Mouse (Mus musculus) cerebellum, postnatal 14 days (tissue): ENCODE results near the gene Tnfsf4.

ENCODE experiments used
- DNase-seq, 2 experiments: peaks; one replicate each; pipeline ENCODE4 v3.0.0; 2021; ENCODE audit warnings: mixed read lengths in 2 of 2

The Tnfsf4 gene

DNA sequence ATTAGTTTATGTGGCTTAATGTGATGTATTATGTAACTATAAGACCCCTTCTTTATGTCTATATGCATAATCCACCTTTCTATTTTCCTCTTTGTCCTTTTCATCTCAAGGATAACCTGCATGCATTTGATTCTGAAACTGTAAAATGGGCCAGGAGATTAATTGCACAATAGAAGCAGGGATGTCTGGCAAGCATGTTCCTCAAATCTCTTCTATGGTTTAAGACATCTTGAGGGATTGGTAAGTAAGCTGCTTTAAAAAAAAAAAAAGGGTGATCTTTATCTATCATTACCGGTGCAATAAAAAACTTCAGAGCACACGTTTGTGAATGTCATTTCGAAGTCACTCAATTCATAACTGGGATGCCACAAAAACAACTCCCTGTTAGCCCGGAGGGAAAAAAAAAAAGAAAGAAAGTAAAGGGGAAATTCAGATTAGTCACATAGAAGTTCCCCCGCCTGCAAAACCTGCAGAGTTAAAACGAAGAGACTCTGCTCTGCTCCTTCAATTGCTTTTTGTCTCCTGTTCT is at the start of gene Tnfsf4:
Gene Tnfsf4 (plus strand): TSS at position 479 of the 529 bp plus-strand sequence.
- DNase-seq = no peak

DNA sequence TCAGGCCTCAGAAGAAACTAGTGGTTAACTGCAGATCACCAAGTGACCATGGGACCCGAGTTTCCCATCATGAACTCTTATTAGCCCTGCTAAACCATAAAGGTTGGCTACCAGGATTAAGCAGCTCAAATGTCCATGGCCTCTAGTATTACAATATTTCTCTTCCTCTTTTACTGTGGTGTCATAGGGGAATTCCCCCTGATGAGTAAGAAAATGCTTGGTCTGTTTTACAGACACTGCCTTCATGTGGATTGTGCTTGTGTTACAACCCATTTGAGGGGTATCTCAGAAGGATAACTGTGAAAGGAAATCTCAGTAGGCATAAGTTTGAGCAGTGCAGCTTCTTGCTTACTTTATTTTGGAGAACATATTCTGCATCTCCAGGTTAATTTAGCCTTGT is 44.2 kb upstream of the Tnfsf4 start:
- DNase-seq = no peak

DNA sequence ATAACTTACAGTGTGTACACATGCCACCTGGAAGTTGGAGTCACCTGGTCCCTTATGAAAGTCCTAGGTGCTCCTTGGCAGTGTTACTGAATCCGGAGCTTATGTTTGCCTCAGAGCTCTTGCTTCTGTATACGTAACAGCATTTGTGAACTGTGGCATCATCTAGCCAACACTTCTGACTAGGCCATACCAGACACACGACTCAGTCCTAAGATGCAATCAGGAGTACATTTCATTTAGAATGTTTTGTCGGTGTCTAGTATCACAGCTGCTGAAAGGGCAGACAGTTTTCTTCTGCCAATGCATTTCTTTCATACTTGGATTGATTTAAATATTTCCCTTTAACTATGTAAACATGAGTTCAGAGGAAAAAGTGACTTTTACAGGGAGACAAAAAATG is 30.2 kb upstream of the Tnfsf4 start:
- DNase-seq = no peak

DNA sequence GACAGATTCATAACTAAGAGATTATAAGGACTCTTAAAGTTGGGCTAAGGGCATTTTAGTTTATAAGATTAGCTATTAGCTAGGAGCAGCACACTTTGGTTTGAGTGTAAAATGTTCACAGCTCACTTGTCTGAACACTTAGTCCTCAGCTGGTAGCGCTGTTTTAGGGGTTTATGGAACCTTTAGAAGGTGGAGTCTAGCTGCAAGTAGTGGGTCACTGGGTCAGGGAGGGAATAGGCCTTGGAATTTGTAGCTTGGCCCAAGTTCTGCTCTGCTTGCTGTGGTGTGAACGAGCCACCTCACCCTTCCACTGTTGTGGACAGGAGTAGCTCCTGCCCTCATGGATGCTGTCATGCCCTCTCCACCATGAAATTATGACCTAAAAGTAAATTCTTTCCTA is 23.3 kb upstream of the Tnfsf4 start:
- DNase-seq = no peak

DNA sequence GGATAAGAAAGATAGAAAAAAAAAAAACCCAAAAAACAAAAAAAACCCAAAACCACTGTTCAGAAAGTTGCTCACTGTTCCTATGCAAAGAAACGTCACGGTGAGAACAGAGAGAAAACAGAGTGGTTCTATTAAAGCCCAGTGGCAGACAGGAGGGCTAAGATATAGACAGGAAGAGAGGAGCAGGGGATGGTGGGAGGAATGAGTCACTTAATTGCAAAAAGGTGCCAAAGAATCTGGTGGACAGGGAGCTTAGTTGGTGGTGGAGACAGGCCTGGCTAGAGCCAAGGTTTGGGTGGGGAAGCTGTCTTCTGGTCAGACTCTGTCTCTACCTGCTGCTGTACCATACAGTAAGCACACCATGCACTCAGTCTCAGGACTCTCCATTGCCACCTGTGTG is 19.3 kb upstream of the Tnfsf4 start:
- DNase-seq = no peak

DNA sequence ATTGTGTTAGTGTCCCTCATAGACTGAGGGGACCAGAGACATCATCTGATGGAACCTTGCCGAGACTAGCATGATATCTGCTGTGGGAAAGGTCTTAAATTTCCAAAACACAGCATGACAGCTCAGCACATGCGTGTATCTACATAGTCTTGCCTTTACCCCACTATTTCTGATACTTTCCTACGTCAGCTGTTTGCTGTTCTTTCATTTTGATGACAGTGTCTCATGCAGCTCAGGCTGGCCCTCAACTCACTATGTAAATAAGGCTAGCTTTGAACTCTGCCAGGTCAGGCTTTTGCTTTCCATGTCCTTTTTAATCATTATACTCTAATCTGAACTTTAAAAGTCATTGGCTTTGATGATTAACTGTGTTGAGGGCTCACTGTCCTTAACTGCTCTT is 16.6 kb upstream of the Tnfsf4 start:
- no peak for DNase-seq

DNA sequence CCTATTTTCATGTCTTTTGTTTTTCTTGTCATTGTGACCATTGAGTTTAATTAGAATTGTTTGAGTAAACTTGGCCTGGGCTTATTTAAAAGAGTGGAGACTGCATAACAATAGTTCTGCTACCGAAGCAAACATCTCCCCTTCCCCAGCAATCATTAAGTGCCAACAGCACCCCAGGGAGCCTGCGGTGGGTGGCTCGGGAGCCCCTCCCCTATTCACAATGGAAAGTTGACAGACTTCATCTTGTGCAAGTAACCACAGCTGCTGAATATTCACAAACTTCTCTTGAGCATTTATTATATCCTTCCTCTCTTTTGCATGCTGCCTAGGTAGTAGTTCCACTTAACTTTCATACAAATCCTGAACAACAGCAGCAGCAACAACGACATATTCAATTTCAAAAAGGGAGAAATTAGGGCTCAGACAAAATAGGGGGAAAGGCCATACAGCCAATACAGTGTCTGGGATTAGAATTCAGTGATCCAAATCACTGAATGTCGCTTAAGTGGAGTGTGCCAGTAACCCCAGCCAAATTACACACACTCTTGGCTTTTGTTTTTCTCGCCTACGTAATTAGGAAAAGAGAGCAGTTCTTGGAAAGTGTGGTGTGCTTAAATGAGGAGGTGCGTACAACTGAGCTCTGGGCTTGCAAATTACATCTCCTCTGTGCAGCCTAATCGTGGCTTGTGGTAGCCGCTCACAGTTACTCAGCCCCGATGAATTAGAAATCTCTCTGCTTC is 15.4 kb upstream of the Tnfsf4 start:
- peak; percentile 12 to 36 for DNase-seq

DNA sequence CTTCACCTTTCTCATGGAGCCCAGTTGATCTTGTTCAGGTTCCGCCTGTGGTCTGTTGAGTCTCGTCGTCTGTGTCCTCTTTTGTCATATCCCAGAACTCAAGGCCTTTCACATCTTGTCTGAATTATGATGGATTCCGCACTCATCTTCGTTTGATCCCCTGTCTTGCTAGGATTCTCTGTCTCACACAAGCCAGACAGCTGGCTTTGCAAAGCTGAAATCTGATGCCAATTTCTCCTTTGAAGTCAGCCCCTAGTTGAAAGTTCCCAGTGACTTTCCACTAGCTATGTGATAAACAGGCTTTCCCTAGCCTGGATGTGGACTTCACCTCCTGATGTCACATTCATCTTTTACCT is 14.8 kb upstream of the Tnfsf4 start:
- DNase-seq = no peak

DNA sequence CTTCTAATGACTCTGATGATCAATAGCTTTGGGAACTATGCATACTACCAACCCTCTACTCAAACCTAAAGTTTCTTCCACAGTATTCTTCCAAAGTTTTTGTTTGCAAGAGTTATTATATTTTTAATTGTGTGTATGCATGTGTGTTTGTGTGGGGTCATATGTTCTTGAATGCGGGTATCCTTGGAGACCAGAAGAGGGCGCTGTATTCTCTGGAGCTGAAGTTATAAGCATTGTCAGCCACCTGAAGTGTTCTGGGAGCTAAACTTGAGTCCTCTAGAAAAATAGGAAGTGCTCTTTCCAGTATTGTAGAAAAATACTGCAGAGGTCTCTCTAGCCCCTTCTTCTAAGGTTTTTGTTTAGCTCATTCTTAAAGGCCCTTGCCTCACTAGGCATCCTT is 5.1 kb upstream of the Tnfsf4 start:
- no peak for DNase-seq

DNA sequence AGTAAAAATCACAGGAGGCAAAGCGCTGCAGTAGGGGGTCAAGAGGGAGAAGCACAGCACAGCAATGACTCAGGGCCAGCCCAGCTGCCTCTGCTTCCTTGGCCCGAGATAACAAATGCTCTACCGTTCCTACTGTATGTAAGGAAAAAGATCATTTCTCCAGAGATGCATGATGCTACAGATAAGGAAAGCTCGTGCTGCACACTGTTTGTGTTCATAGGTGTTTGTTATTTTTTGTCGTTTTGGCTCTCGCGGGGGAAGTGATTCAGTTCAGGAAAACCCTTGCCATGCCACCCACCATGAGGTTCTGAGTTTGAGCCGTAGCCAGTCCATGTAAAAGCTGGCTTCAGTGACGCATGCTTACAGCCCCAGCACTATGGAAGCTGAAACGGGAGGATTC is 2.3 kb upstream of the Tnfsf4 start:
- DNase-seq = no peak

DNA sequence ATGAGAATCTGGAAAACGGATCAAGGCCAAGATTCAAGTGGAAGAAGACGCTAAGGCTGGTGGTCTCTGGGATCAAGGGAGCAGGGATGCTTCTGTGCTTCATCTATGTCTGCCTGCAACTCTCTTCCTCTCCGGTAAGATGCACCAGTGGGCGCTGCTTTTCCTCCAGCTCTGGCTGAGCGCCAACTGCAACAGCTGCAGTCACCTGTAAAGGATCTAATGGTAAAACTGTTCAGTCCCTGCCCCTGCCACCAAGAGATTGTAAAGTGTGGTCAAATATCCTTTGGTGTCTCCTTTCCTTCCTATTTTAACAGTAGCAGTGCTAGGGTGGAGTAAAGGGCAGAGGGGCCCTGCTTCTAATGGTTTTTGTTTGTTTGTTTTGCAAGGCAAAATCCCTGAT is 401 bp downstream of the Tnfsf4 start:
- DNase-seq = no peak

DNA sequence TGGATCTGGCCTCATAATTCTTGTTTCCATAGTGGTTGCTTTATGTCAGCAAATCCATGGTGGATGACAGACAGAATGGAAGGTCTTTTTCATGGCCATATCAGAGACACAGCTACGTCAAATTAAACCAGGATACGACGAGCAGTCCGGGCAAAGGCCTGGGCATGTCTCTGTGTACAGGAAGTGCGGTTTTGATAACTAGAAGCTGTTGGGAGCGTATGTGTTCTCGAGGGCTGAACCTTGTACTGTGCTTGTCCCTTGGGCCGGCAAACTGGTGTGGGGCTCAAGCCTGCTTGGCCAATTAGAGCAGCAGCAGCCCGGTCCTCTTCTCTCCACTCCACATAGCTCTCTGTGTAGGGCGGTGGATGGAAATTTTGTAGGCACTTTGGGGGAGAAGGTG is 1.1 kb downstream of the Tnfsf4 start:
- DNase-seq = no peak

DNA sequence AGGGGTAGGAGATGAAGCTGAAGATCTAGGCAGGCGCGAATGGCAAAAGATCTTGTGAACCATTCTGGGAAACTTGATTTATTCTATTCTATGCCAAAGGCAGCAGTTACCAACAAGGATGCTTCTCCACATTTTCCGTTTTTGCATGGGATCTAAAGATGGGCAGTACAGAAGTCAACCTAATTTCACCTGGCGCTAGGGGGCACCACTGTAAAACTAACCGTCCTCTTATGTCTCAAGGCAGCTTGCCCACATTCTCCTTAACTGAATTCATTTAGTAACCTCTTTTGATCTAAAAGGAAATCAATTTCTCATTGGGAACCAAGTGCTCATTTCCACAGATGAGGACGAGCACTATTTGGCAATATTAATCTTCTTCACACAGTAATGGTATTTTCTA is 4.9 kb downstream of the Tnfsf4 start:
- peak; percentile 86 to 89 for DNase-seq

DNA sequence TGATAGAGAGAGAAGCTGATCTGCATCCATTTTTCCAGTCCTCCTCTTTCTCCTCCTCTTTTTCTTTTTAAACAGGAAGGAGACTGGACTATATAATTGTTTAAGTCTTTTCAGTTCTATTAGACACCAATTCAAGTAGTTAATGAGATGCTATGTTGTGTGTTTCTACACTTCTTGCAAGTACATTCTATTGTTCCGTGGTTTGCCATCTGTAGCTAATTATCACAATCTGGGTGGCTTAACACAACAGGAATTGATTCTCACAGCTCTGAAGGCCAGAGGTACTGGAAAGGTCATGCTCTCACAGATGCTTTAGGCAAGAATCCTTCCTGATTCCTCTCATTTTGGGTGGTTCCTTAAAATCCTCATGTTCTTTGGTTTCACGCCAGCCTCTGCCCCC is 7.9 kb downstream of the Tnfsf4 start:
- DNase-seq = no peak

DNA sequence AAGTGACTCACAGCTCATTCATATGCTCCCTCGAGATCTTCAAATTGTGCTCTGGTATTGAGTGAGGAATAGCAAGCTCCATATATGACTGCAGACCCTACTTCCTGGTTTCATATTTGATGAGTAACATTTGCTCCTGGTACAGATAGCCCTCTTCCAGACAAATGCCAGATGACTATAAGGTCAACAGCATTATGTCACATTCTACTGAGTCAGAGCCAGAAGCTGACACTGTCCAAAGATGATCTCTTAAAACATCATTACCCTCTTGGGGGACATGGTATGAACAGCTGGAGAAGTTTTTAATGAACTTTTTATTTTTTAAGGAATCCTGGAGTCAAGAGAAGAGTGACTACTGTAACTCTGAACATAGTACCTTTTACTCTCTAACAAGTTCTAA is 11.3 kb downstream of the Tnfsf4 start:
- no peak for DNase-seq

DNA sequence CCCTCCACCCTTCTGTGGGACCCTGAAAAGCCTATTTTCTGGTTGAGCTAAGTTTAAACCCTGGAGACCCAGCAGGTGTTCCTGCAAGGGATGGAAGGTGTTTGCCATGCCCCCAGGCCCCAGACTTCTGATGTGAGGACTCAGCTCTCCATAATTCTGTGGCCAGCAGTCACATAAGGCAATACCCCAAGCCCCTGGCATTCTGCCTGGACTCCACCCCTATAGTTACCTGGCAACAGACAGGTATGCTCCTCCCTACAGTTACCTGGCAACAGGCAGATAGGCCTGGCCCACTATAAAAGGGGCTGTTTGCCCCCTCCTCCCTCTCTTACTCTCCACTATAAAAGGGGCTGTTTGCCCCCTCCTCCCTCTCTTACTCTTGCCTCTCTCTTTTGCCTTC is 24.7 kb downstream of the Tnfsf4 start:
- peak; percentile 46 to 64 for DNase-seq

DNA sequence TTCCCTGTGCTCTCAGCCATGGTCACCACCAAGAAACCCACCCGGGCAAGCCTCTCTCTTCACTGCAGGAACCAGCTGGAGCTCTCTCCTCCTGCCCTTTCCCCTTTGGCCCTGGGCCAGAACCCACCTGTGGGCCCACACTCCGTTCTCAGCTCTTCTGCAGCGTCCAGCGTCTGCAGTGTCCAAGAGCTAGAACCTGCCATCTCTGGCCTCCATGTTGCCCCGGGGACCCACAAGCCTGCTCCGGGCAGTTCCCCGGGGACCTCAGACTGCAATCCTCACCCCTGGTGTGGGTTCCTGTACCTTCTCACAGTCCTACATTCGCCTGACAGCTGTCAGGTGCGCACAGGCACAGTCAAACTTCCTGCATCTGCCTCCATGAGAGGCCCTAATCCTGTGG is 25.4 kb downstream of the Tnfsf4 start:
- peak in 1 of 2 experiments; percentile 19 for DNase-seq

DNA sequence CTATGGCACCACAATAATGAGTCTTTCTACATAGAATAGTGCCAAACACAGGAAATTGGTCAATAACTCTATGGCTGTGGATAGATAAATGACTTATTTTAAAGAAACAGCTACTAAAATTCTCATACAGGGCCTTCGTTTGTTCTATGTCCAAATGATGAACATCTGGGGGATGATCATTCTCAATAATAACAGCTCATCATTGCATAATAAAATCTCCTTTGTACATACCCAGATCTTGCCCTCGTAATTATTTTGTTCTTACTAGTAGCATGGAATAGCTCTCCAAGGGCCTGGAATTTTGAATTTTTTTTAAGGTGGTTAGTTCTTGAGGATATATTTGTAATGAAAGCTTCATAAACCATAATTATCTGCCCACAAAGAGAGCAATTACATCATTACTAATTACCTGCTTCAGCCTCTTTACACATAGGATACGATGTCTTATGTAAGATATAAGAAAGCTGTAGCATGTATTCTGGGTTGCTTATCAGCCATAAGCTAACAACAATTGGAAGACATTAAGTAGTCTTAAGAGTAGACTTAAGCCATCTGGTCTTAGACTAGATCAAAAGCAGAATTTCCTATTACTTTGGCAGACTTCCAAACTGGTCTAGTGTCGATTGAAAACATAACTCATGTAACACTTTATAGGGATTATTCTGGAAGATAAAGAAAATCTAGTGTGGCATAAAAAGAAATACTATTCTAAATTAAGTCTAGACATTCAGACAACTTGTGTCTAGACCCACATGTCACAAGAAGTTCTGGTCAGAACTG is 31.3 kb downstream of the Tnfsf4 start:
- no peak for DNase-seq

DNA sequence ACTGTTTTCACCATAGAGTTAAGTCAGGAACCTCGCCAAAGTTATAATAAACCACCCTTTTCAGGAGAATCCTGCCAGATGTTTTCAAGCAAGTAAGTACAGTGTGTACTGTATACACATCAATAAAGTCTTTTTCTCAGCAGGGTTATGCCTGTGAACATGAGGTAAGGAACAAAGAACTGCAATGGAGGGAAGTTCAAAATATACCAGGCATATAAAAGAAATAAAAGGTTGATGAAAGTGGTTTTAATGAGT is 31.8 kb downstream of the Tnfsf4 start:
- DNase-seq = no peak

DNA sequence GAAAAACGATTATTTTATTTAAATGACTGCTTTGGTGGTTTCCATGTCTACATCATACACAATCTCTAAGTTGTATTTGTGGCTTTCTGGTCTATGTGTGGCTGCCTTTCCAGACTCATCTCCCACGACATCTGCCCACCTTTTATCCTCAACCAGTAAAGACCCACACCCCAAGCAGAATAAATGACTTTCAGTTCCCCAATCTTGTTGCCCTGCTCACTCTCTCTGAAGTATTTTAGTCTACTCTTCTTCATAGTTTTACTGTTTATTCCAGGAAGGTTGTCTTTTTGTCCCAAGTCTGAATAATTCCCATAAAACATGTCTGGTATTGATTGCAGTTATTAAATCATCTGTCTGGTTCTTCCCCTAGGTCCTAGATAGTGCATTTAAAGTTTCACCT is 40.6 kb downstream of the Tnfsf4 start:
- DNase-seq = no peak

DNA sequence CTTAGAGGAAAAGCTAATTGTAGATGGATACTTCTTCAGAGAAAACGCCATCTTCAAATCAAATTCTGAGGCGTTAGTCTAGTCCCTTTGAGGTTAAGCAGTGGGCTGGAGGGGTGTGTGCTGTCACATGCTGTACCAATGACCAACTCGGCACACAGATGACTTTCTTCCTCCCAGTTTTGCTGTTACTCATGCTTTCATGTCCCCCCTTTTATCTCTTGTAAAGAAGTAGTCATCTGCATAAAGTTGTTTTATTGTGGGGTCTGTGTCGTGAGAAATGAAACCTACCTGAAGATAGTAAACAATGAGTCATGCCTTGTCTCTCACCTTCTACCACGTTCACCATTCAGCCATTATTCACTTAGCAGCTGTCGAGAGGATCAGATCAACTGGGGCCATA is 41.3 kb downstream of the Tnfsf4 start:
- DNase-seq = no peak

DNA sequence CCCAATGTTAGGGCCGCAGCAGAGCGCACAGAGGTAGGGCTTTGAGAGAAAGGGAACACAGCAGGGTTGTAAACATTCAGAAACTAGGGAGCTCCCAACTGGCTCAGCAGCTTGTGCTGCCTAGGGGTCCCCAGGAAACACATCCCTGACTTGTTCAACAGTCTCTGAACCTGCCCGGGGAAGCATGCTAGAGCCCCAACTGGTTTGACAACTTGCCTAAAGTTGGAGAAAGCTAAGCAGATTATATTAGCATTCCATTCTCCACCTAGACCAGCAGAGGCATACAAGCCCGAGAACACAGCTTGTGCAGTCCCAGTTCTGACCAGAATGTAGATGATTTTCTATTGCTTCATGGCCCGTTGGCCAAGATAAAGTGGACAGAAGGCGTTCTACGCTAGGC is 49.6 kb downstream of the Tnfsf4 start:
- DNase-seq = no peak

DNA sequence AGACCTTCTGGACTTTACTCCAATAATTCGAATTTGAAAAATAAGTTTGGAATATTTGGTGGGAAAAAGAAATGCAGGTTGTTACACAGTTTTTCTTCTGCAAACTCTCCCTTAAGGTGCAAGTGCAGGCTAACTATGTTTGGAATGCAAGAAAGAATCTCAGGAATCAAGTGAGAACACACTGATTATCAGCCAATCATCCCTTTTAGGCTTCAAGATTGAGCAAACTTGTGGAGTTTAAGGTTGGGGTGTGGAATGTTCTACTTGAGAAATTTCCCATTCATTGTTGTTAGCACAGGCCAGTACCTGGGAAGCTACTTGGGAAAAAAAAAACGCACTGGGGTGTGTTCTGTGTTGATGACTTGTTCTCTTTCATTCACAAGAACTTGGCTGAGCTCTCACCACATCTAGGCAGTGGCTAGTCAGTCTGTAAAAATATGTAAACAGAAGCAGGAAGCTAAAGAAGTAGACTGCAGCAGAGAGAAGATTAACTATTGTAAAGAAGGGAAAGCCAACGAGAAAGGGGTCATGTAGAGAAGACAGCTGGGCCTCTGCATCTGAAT is 56.6 kb downstream of the Tnfsf4 start:
- no peak for DNase-seq

DNA sequence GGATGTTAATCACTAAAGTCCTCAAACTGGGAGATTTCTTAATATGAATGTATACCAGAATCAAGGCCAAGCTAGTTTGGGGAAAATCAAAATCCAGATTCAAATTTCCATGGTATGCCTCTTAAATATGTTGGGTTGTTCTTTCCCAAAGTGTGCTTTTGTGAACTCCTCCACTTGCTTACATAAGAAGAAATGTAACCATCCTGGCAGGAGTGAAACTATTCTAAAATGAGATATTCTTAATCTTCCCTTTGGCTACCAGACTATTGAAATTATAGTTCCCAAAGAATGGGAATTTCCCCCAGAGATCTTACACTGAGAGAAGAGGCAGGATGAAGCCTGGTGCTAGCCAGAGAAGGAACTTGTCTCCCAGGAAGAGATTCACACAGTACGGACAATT is 57.0 kb downstream of the Tnfsf4 start:
- no peak for DNase-seq
